Mouse (Mus musculus) layer of hippocampus, adult 2 months (tissue): Measurements from ENCODE around the gene Rnf130. TPM values are rescaled to one million over a fixed set of nuclear protein-coding genes. Genes with fewer than 3 reads are reported as not detected.

ENCODE experiments used
- DNase-seq, 2 experiments: peaks; one replicate each; pipeline ENCODE4 v3.0.0; 2022; ENCODE audit warnings: low spot score in 2 of 2
- H3K27ac ChIP-seq: fragments of 200-600 bp; 2 replicates; pipeline ENCODE4 v1.8.1; 2022
- H3K4me3 ChIP-seq: fragments of 200-600 bp; 2 replicates; pipeline ENCODE4 v1.8.1; 2022; ENCODE audit warnings: mild to moderate bottlenecking
- CTCF ChIP-seq: fragments of 200-600 bp; conservative IDR thresholded peaks from 2 replicates; pipeline ENCODE4 v1.8.1; 2022; ENCODE audit warnings: antibody characterized with exemption, mild to moderate bottlenecking, moderate library complexity
- long read RNA-seq, 2 experiments: library from polyadenylated mRNA; stranded (forward); transcript quantifications; one replicate each; pipeline ENCODE4 v2.0.0; 2021; ENCODE audit warnings: borderline mapping rate in 2 of 2
- total RNA-seq, 2 experiments: library from RNA; stranded (reverse); gene quantifications; 2 replicates each; pipeline ENCODE4 v1.2.3; 2021

The Rnf130 gene
- total RNA-seq, result 10 to 100 TPM; 75.3 to 78.3 TPM
- long read RNA-seq, experiment 1, transcript Rnf130-202 (9 exons, 1,502 nt), result major isoform, 14 of 52 reads
- long read RNA-seq, experiment 1, partial matches to known transcripts, result 5 of 52 reads
- long read RNA-seq, experiment 1, other reads (novel, unspliced or antisense), result 30 of 52 reads
- long read RNA-seq, experiment 2, transcript Rnf130-202 (9 exons, 1,502 nt), result major isoform, 26 of 62 reads
- long read RNA-seq, experiment 2, partial matches to known transcripts, result 4 of 62 reads
- long read RNA-seq, experiment 2, other reads (novel, unspliced or antisense), result 29 of 62 reads

- DNase-seq, result peak; percentile 94 to 97
- Histone ChIP-seq H3K27ac (peak within 1 kb of the TSS; percentile 100), H3K4me3 (peak within 1 kb of the TSS; percentile 91)
- peak; percentile 32; the same call in 1 of the 2 replicates for TF ChIP-seq CTCF
Measured at GRCm38 (mm10) chr11:50024833-50025720, at the start of gene Rnf130. Gene Rnf130 (plus strand): TSS chr11:50025346.

- H3K4me3 ChIP-seq, result no peak overlapping the region
- no peak for DNase-seq
- no peak overlapping the region for H3K27ac ChIP-seq
- TF ChIP-seq CTCF, result no peak
Measured at GRCm38 (mm10) chr11:49977963-49978568, 47.1 kb upstream of the Rnf130 start.

GRCm38 (mm10) chr11:49978935-49979334, 46.2 kb upstream of the Rnf130 start:
- no peak for TF ChIP-seq CTCF
- DNase-seq, result no peak
- H3K27ac ChIP-seq, result no peak overlapping the region
- no peak overlapping the region for H3K4me3 ChIP-seq

GRCm38 (mm10) chr11:49980681-49981235, 44.4 kb upstream of the Rnf130 start:
- no peak overlapping the region for H3K4me3 ChIP-seq
- TF ChIP-seq CTCF, result no peak
- DNase-seq, result no peak
- no peak overlapping the region for H3K27ac ChIP-seq

- Histone ChIP-seq H3K27ac (no peak overlapping the region), H3K4me3 (no peak overlapping the region)
- no peak for DNase-seq
- TF ChIP-seq CTCF, result no peak
Measured at GRCm38 (mm10) chr11:49981321-49981963, 43.7 kb upstream of the Rnf130 start.

GRCm38 (mm10) chr11:49982094-49982493, 43.1 kb upstream of the Rnf130 start:
- DNase-seq, result no peak
- no peak for TF ChIP-seq CTCF
- Histone ChIP-seq H3K4me3 (no peak overlapping the region), H3K27ac (no peak overlapping the region)

GRCm38 (mm10) chr11:49982881-49983280, 42.3 kb upstream of the Rnf130 start:
- Histone ChIP-seq H3K4me3 (no peak overlapping the region), H3K27ac (no peak overlapping the region)
- no peak for TF ChIP-seq CTCF
- DNase-seq, result no peak

GRCm38 (mm10) chr11:49983875-49984552, 41.1 kb upstream of the Rnf130 start:
- no peak for TF ChIP-seq CTCF
- DNase-seq, result no peak
- Histone ChIP-seq H3K27ac (no peak overlapping the region), H3K4me3 (no peak overlapping the region)

GRCm38 (mm10) chr11:49985009-49985408, 40.1 kb upstream of the Rnf130 start:
- Histone ChIP-seq H3K27ac (no peak overlapping the region), H3K4me3 (no peak overlapping the region)
- no peak for TF ChIP-seq CTCF
- DNase-seq, result no peak

GRCm38 (mm10) chr11:49986277-49987036, 38.7 kb upstream of the Rnf130 start:
- peak; percentile 19 to 65 for DNase-seq
- H3K27ac ChIP-seq, result no peak overlapping the region
- TF ChIP-seq CTCF, result peak; percentile 75
- H3K4me3 ChIP-seq, result no peak overlapping the region

GRCm38 (mm10) chr11:49994536-49994935, 30.6 kb upstream of the Rnf130 start:
- TF ChIP-seq CTCF, result no peak
- Histone ChIP-seq H3K27ac (no peak overlapping the region), H3K4me3 (no peak overlapping the region)
- no peak for DNase-seq
